Mouse (Mus musculus) kidney, postnatal 0 days (tissue): ENCODE measurements around the gene Rmi2. TPM values are rescaled to one million over a fixed set of nuclear protein-coding genes. Genes with fewer than 3 reads are reported as not detected.
"Not testable (repeated sequence)": the region's sequence is repeated elsewhere in the genome, so short reads cannot be mapped to it uniquely, and the experiment has no call there.

Source experiments
- ATAC-seq: fragments of 200-750 bp; cut with Nextera tagmentation; replicated peaks from 2 replicates; pipeline ENCODE4 v1.8.0; 2017; ENCODE audit warnings: low read depth, moderate number of reproducible peaks, moderate TSS enrichment, moderate library complexity; ENCODE audit not compliant: low FRiP score
- DNase-seq: peaks from one replicate; pipeline ENCODE4 v3.0.0-alpha.2; 2016; ENCODE audit warnings: low spot score
- H3K27ac ChIP-seq: fragments of 300-500 bp; sonication (generic); 2 replicates; pipeline ENCODE4 v1.5.1; 2014; ENCODE audit warnings: mild to moderate bottlenecking
- H3K27me3 ChIP-seq: fragments of 300-500 bp; sonication (generic); 2 replicates; pipeline ENCODE4 v1.6.1; 2014; ENCODE audit warnings: low read length, mixed read lengths; ENCODE audit not compliant: insufficient read depth
- H3K36me3 ChIP-seq: fragments of 300-500 bp; sonication (generic); 2 replicates; pipeline ENCODE4 v1.6.1; 2014; ENCODE audit warnings: low read length, mixed read lengths; ENCODE audit not compliant: insufficient read depth
- H3K4me1 ChIP-seq: fragments of 300-500 bp; sonication (generic); replicated peaks from 2 replicates; pipeline ENCODE4 v1.6.1; 2014; ENCODE audit warnings: antibody characterized with exemption, low read length, mixed read lengths; ENCODE audit not compliant: insufficient read depth
- H3K4me2 ChIP-seq: fragments of 300-500 bp; sonication (generic); 2 replicates; pipeline ENCODE4 v1.6.1; 2014; ENCODE audit warnings: mild to moderate bottlenecking, low read length, moderate library complexity, mixed read lengths
- H3K4me3 ChIP-seq: fragments of 300-500 bp; sonication (generic); replicated peaks from 2 replicates; pipeline ENCODE4 v1.5.1; 2014; ENCODE audit warnings: low read depth, low read length
- H3K9ac ChIP-seq: fragments of 300-500 bp; sonication (generic); 2 replicates; pipeline ENCODE4 v1.6.1; 2014; ENCODE audit warnings: low read depth, low read length
- H3K9me3 ChIP-seq: fragments of 300-500 bp; sonication (generic); replicated peaks from 2 replicates; pipeline ENCODE4 v1.6.1; 2016; ENCODE audit warnings: low read length, inconsistent platforms, mixed read lengths
- CTCF ChIP-seq: IDR thresholded peaks from 2 replicates; pipeline ENCODE4 v1.5.1; 2016; ENCODE audit warnings: antibody characterized with exemption, low read depth, mild to moderate bottlenecking, moderate library complexity
- WGBS: fragments of 180-500 bp; shearing (Covaris S2); extraction: QIAGEN DNeasy Blood & Tissue Kit; methylation state at CpG from one replicate; pipeline ENCODE4 v1.1.7; 2014; 5-methylcytosine and 5-hydroxymethylcytosine counted together
- polyA plus RNA-seq: library from polyadenylated mRNA; unstranded; fragments of >200 nt; fragmentation: Nextera tagmentation; extraction: Ambion mirVana; gene quantifications from 2 replicates; pipeline ENCODE4 v1.2.1, GENCODE M21; 2015

Gene Rmi2
- polyA plus RNA-seq, 1 experiment from 2014 or later = 1.6 TPM

- no peak within 1 kb of the TSS for H3K9ac ChIP-seq
- DNase-seq (no peak), ATAC-seq (no peak)
- H3K36me3 ChIP-seq = no peaks in the 10 kb centered on the region
- no peak within 1 kb of the TSS for H3K27ac ChIP-seq
- H3K9me3 ChIP-seq = no peaks in the 10 kb centered on the region
- H3K4me1 ChIP-seq = peaks cover 23% of the 10 kb centered on the region
- 42% methylated on average over 16 of the region's 16 CpGs for WGBS
- H3K4me3 ChIP-seq = no peak within 1 kb of the TSS
- TF ChIP-seq CTCF = no peak
- no peaks in the 10 kb centered on the region for H3K27me3 ChIP-seq
- H3K4me2 ChIP-seq = no peak within 1 kb of the TSS
These were observed 46.6 kb upstream of the Rmi2 start, which contains the start of gene Tnp2 for GRCm38 (mm10) chr16:10788271-10788670. Gene Tnp2 (minus strand): TSS chr16:10788660.

- Histone ChIP-seq H3K9ac (no peak overlapping the region), H3K4me3 (no peak overlapping the region), H3K4me1 (peaks cover 21% of the 10 kb centered on the region), H3K9me3 (no peaks in the 10 kb centered on the region), H3K27me3 (no peaks in the 10 kb centered on the region), H3K27ac (no peak overlapping the region), H3K4me2 (no peak overlapping the region), H3K36me3 (no peaks in the 10 kb centered on the region)
- no peak for DNase-seq
- ATAC-seq = no peak
- no peak for TF ChIP-seq CTCF
- 60% methylated on average over 4 of the region's 4 CpGs for WGBS
These were observed 46.0 kb upstream of the Rmi2 start for GRCm38 (mm10) chr16:10788866-10789265.

GRCm38 (mm10) chr16:10790702-10791101, 44.2 kb upstream of the Rmi2 start, which contains the start of gene Prm3:
Gene Prm3 (minus strand): TSS chr16:10790914.
- 77% methylated on average over 9 of the region's 9 CpGs for WGBS
- no peak for ATAC-seq
- H3K27me3 ChIP-seq = no peaks in the 10 kb centered on the region

GRCm38 (mm10) chr16:10796034-10796433, 38.8 kb upstream of the Rmi2 start, which contains the start of gene Prm2:
Gene Prm2 (minus strand): TSS chr16:10796134.
- DNase-seq = no peak
- WGBS = 80% methylated on average over 6 of the region's 6 CpGs
- no peak within 1 kb of the TSS for H3K4me3 ChIP-seq
- no peaks in the 10 kb centered on the region for H3K36me3 ChIP-seq
- H3K4me2 ChIP-seq = no peak within 1 kb of the TSS
- no peaks in the 10 kb centered on the region for H3K4me1 ChIP-seq
- H3K27ac ChIP-seq = no peak within 1 kb of the TSS
- H3K9ac ChIP-seq = no peak within 1 kb of the TSS
- 0 out of 2 replicates have a peak, but pooled peaks cover 3% of the 10 kb centered on the region for H3K27me3 ChIP-seq
- ATAC-seq = no peak
- TF ChIP-seq CTCF = no peak
- no peaks in the 10 kb centered on the region for H3K9me3 ChIP-seq

More at GRCm38 (mm10) chr16:10790702-10791101, 44.2 kb upstream of the Rmi2 start, which contains the start of gene Prm3:
- no peaks in the 10 kb centered on the region for H3K36me3 ChIP-seq
- no peaks in the 10 kb centered on the region for H3K9me3 ChIP-seq
- TF ChIP-seq CTCF = no peak
- no peak within 1 kb of the TSS for H3K9ac ChIP-seq
- peaks cover 15% of the 10 kb centered on the region; the same call in 1 of the 2 replicates for H3K4me1 ChIP-seq
- H3K4me3 ChIP-seq = no peak within 1 kb of the TSS
- DNase-seq = no peak
- no peak within 1 kb of the TSS for H3K27ac ChIP-seq
- no peak within 1 kb of the TSS for H3K4me2 ChIP-seq

- H3K36me3 ChIP-seq, H3K4me2 ChIP-seq, H3K9me3 ChIP-seq, H3K27ac ChIP-seq, H3K9ac ChIP-seq, H3K4me1 ChIP-seq, ATAC-seq, DNase-seq, H3K4me3 ChIP-seq, H3K27me3 ChIP-seq: not testable (repeated sequence)
- WGBS = 82% methylated on average over 3 of the region's 3 CpGs
These were observed 32.4 kb upstream of the Rmi2 start for GRCm38 (mm10) chr16:10802420-10802819.

GRCm38 (mm10) chr16:10805789-10806527, 28.9 kb upstream of the Rmi2 start, which contains the start of gene Prm1:
Gene Prm1 (minus strand): TSS chr16:10805839.
- no peak for ATAC-seq
- Histone ChIP-seq H3K36me3 (no peaks in the 10 kb centered on the region), H3K9me3 (no peaks in the 10 kb centered on the region), H3K27me3 (no peaks in the 10 kb centered on the region), H3K27ac (no peak within 1 kb of the TSS), H3K4me3 (no peak within 1 kb of the TSS), H3K4me2 (no peak within 1 kb of the TSS), H3K4me1 (no peaks in the 10 kb centered on the region), H3K9ac (no peak within 1 kb of the TSS)
- 67% methylated on average over 10 of the region's 10 CpGs for WGBS
- no peak for DNase-seq
- TF ChIP-seq CTCF = no peak
